Mouse (Mus musculus) splenic B cell, adult 2 months (primary cell): ENCODE results near the gene Spink8.
"Not testable (repeated sequence)": the region's sequence is repeated elsewhere in the genome, so short reads cannot be mapped to it uniquely, and the experiment has no call there.

Source experiments
- DNase-seq: peaks from one replicate; pipeline ENCODE4 v3.0.0-alpha.2; 2011; ENCODE audit warnings: low read depth, low spot score
- H3K27me3 ChIP-seq: 2 replicates; pipeline ENCODE4 v1.6.1; 2012; ENCODE audit warnings: mild to moderate bottlenecking, low read length, moderate library complexity, mixed read lengths; ENCODE audit not compliant: control insufficient read depth, poor library complexity, insufficient read depth, severe bottlenecking
- H3K36me3 ChIP-seq: 2 replicates; pipeline ENCODE4 v1.6.1; 2012; ENCODE audit warnings: mild to moderate bottlenecking, low read length, moderate library complexity, mixed read lengths; ENCODE audit not compliant: control insufficient read depth, poor library complexity, insufficient read depth, severe bottlenecking

Gene Spink8

GRCm38 (mm10) chr9:109811980-109812379 lies at the start of gene Spink8:
Spink8 (plus strand) TSS chr9:109812280.
- Histone ChIP-seq H3K27me3 (no peaks in the 10 kb centered on the region), H3K36me3 (no peaks in the 10 kb centered on the region)
- no peak for DNase-seq

- H3K27me3 ChIP-seq, H3K36me3 ChIP-seq, DNase-seq: not testable (repeated sequence)
Measured at GRCm38 (mm10) chr9:109766841-109767240, 45.2 kb upstream of the Spink8 start.

GRCm38 (mm10) chr9:109790570-109790969 lies 21.5 kb upstream of the Spink8 start, which contains the start of gene Fbxw27:
Fbxw27 (minus strand) TSS chr9:109790670.
- H3K36me3 ChIP-seq, H3K27me3 ChIP-seq, DNase-seq: not testable (repeated sequence)

- DNase-seq: no peak
- no peaks in the 10 kb centered on the region for H3K36me3 ChIP-seq
Measured at GRCm38 (mm10) chr9:109795221-109795620, 16.9 kb upstream of the Spink8 start.

GRCm38 (mm10) chr9:109795811-109796210 lies 16.3 kb upstream of the Spink8 start:
- H3K36me3 ChIP-seq: no peaks in the 10 kb centered on the region
- no peak for DNase-seq

More at GRCm38 (mm10) chr9:109795221-109795620, 16.9 kb upstream of the Spink8 start:
- H3K27me3 ChIP-seq: no peaks in the 10 kb centered on the region

GRCm38 (mm10) chr9:109798051-109798450 lies 14.0 kb upstream of the Spink8 start:
- Histone ChIP-seq H3K27me3 (no peaks in the 10 kb centered on the region), H3K36me3 (no peaks in the 10 kb centered on the region)
- peak; percentile 38 for DNase-seq

More at GRCm38 (mm10) chr9:109795811-109796210, 16.3 kb upstream of the Spink8 start:
- no peaks in the 10 kb centered on the region for H3K27me3 ChIP-seq

GRCm38 (mm10) chr9:109805596-109805995 lies 6.5 kb upstream of the Spink8 start:
- H3K27me3 ChIP-seq, DNase-seq, H3K36me3 ChIP-seq: not testable (repeated sequence)

GRCm38 (mm10) chr9:109806260-109806659 lies 5.8 kb upstream of the Spink8 start:
- Histone ChIP-seq H3K27me3 (no peaks in the 10 kb centered on the region), H3K36me3 (no peaks in the 10 kb centered on the region)
- no peak for DNase-seq

- no peaks in the 10 kb centered on the region for H3K27me3 ChIP-seq
- DNase-seq: no peak
- no peaks in the 10 kb centered on the region for H3K36me3 ChIP-seq
Measured at GRCm38 (mm10) chr9:109806695-109807293, 5.3 kb upstream of the Spink8 start.

GRCm38 (mm10) chr9:109807898-109808297 lies 4.2 kb upstream of the Spink8 start:
- H3K27me3 ChIP-seq: no peaks in the 10 kb centered on the region
- H3K36me3 ChIP-seq: no peaks in the 10 kb centered on the region
- no peak for DNase-seq

GRCm38 (mm10) chr9:109813424-109813823 lies 1.3 kb downstream of the Spink8 start:
- H3K36me3 ChIP-seq: no peaks in the 10 kb centered on the region
- no peak for DNase-seq
- no peaks in the 10 kb centered on the region for H3K27me3 ChIP-seq

- Histone ChIP-seq H3K27me3 (no peaks in the 10 kb centered on the region), H3K36me3 (no peaks in the 10 kb centered on the region)
- no peak for DNase-seq
Measured at GRCm38 (mm10) chr9:109816341-109816740, 4.3 kb downstream of the Spink8 start.

- Histone ChIP-seq H3K36me3 (no peaks in the 10 kb centered on the region), H3K27me3 (no peaks in the 10 kb centered on the region)
- DNase-seq: no peak
Measured at GRCm38 (mm10) chr9:109825739-109826138, 13.7 kb downstream of the Spink8 start.

- Histone ChIP-seq H3K27me3 (no peaks in the 10 kb centered on the region), H3K36me3 (no peaks in the 10 kb centered on the region)
- no peak for DNase-seq
Measured at GRCm38 (mm10) chr9:109826181-109826580, 14.1 kb downstream of the Spink8 start.

GRCm38 (mm10) chr9:109832391-109833087 lies 20.5 kb downstream of the Spink8 start, which contains the start of gene Nme6:
Nme6 (plus strand) TSS chr9:109832749.
- DNase-seq: peak; percentile 92
- Histone ChIP-seq H3K36me3 (no peaks in the 10 kb centered on the region), H3K27me3 (no peaks in the 10 kb centered on the region)
